Mouse (Mus musculus) cortical plate, adult 2 months (tissue): ENCODE results near the gene Uvrag.

Experiments
- CTCF ChIP-seq: fragments of 200-500 bp; IDR thresholded peaks from 2 replicates; pipeline ENCODE4 v1.5.1; 2011; ENCODE audit warnings: mild to moderate bottlenecking, control low read depth, low read length; ENCODE audit not compliant: insufficient read depth; ENCODE audit errors: extremely low read depth
- POLR2A ChIP-seq: fragments of 200-500 bp; IDR thresholded peaks from 2 replicates; pipeline ENCODE4 v1.6.1; 2011; ENCODE audit warnings: mild to moderate bottlenecking, low read length, control low read depth; ENCODE audit not compliant: insufficient read depth; ENCODE audit errors: extremely low read depth

- TF ChIP-seq CTCF (no peak), POLR2A (no peak)
Measured at GRCm38 (mm10) chr7:99167939-99168338, 27.0 kb upstream of the Uvrag start.
